Mouse (Mus musculus) embryonic facial prominence, embryonic 10.5 days (tissue): ENCODE measurements around the gene Cyp2c66. TPM values are rescaled to one million over a fixed set of nuclear protein-coding genes. Genes with fewer than 3 reads are reported as not detected.
"Not testable (repeated sequence)": the region's sequence is repeated elsewhere in the genome, so short reads cannot be mapped to it uniquely, and the experiment has no call there.

Experiments
- DNase-seq: peaks from one replicate; pipeline ENCODE4 v3.0.0-alpha.2; 2017; ENCODE audit warnings: low spot score
- H3K27ac ChIP-seq: fragments of 300-500 bp; sonication (generic); replicated peaks from 2 replicates; pipeline ENCODE4 v1.5.1; 2016; ENCODE audit warnings: mild to moderate bottlenecking
- H3K27me3 ChIP-seq: fragments of 300-500 bp; sonication (generic); replicated peaks from 2 replicates; pipeline ENCODE4 v1.6.1; 2016; ENCODE audit warnings: low read depth, mild to moderate bottlenecking; ENCODE audit not compliant: poor library complexity, severe bottlenecking
- H3K36me3 ChIP-seq: fragments of 300-500 bp; sonication (generic); replicated peaks from 2 replicates; pipeline ENCODE4 v1.6.1; 2016; ENCODE audit warnings: mild to moderate bottlenecking, moderate library complexity
- H3K4me1 ChIP-seq: fragments of 300-500 bp; sonication (generic); 2 replicates; pipeline ENCODE4 v1.6.1; 2016
- H3K4me3 ChIP-seq: fragments of 300-500 bp; sonication (generic); 2 replicates; pipeline ENCODE4 v1.5.1; 2016; ENCODE audit warnings: mild to moderate bottlenecking, moderate library complexity
- H3K9me3 ChIP-seq: fragments of 300-500 bp; sonication (generic); 2 replicates; pipeline ENCODE4 v1.6.1; 2016; ENCODE audit warnings: mild to moderate bottlenecking
- WGBS: fragments of 180-500 bp; shearing (Covaris S2); methylation state at CpG from one replicate; pipeline ENCODE4 v1.1.7; 2016; 5-methylcytosine and 5-hydroxymethylcytosine counted together
- polyA plus RNA-seq: library from polyadenylated mRNA; unstranded; fragments of >200 nt; fragmentation: Nextera tagmentation; extraction: Ambion mirVana; gene quantifications from 2 replicates; pipeline ENCODE4 v1.2.1, GENCODE M21; 2016

The Cyp2c66 gene
- polyA plus RNA-seq = not detected in 2 replicates

- DNase-seq = no peak
- H3K9me3 ChIP-seq = peaks cover 5% of the 10 kb centered on the region; the same call in 1 of the 2 replicates
- H3K4me1 ChIP-seq = no peaks in the 10 kb centered on the region
- no peak within 1 kb of the TSS for H3K27ac ChIP-seq
- H3K27me3 ChIP-seq = no peaks in the 10 kb centered on the region
- no peak within 1 kb of the TSS for H3K4me3 ChIP-seq
- WGBS = 82% methylated on average over 1 of the region's 1 CpGs
- no peaks in the 10 kb centered on the region for H3K36me3 ChIP-seq
Observed at GRCm38 (mm10) chr19:39113644-39114043, at the start of gene Cyp2c66. Gene Cyp2c66, plus strand, starts transcription at chr19:39113898.

GRCm38 (mm10) chr19:39098779-39099178 lies 14.9 kb upstream of the Cyp2c66 start:
- not testable (repeated sequence) for DNase-seq, H3K27me3 ChIP-seq, H3K4me1 ChIP-seq, H3K27ac ChIP-seq, H3K4me3 ChIP-seq, H3K36me3 ChIP-seq
- WGBS = 81% methylated on average over 2 of the region's 2 CpGs
- peaks cover 39% of the 10 kb centered on the region for H3K9me3 ChIP-seq

GRCm38 (mm10) chr19:39156836-39157235 lies 43.1 kb downstream of the Cyp2c66 start:
- 84% methylated on average over 19 of the region's 19 CpGs for WGBS

More at GRCm38 (mm10) chr19:39156836-39157235, 43.1 kb downstream of the Cyp2c66 start:
- DNase-seq, H3K4me1 ChIP-seq, H3K36me3 ChIP-seq, H3K9me3 ChIP-seq, H3K27ac ChIP-seq, H3K27me3 ChIP-seq, H3K4me3 ChIP-seq: not testable (repeated sequence)

Other genes starting within 250 kb of the Cyp2c66 start
- 92.5 and 92.9 TPM in 2 replicates for gene Hells, start 183.0 kb upstream of the Cyp2c66 start, polyA plus RNA-seq
- gene Cyp2c55, start 106.9 kb upstream of the Cyp2c66 start, polyA plus RNA-seq = not detected in 2 replicates
- gene Cyp2c65, start 52.9 kb upstream of the Cyp2c66 start, polyA plus RNA-seq = not detected in 2 replicates
- gene Cyp2c29, start 155.5 kb downstream of the Cyp2c66 start, polyA plus RNA-seq = not detected in 2 replicates